Mouse (Mus musculus) MEL (cell line): Measurements from ENCODE around the gene Csrnp1. TPM values are rescaled to one million over a fixed set of nuclear protein-coding genes. Genes with fewer than 3 reads are reported as not detected.

Experiments used
- DNase-seq: peaks from one replicate; pipeline ENCODE4 v3.0.0; 2011; ENCODE audit warnings: low read depth, low spot score
- H3K27ac ChIP-seq: 2 replicates; pipeline ENCODE4 v1.5.1; 2012; ENCODE audit warnings: low read depth, mild to moderate bottlenecking, control low read depth, low read length, moderate library complexity; ENCODE audit not compliant: control insufficient read depth
- H3K27me3 ChIP-seq, 2 experiments: fragments of 150-350 bp in 1 of 2; sonication (generic) in 1 of 2; 2 replicates each; pipeline ENCODE4 v1.6.1; 2012; ENCODE audit warnings: low read length in 2 of 2, mild to moderate bottlenecking in 2 of 2, improper control_type of control experiment in 1 of 2, moderate library complexity in 1 of 2; ENCODE audit not compliant: insufficient read depth in 2 of 2, control insufficient read depth in 1 of 2
- H3K36me3 ChIP-seq, 2 experiments: 2 replicates each; pipeline ENCODE4 v1.6.1; 2012 to 2014; ENCODE audit warnings: low read length in 2 of 2, improper control_type of control experiment in 1 of 2, inconsistent platforms in 1 of 2, mild to moderate bottlenecking in 1 of 2; ENCODE audit not compliant: insufficient read depth in 2 of 2, control insufficient read depth in 1 of 2
- H3K4me1 ChIP-seq, 2 experiments: fragments of 150-350 bp in 1 of 2; sonication (generic) in 1 of 2; 2 replicates each; pipeline ENCODE4 v1.6.1; 2012; ENCODE audit warnings: low read length in 2 of 2, improper control_type of control experiment in 1 of 2, mild to moderate bottlenecking in 1 of 2; ENCODE audit not compliant: insufficient read depth in 2 of 2, control insufficient read depth in 1 of 2
- H3K4me3 ChIP-seq, 2 experiments: fragments of 150-350 bp in 1 of 2; sonication (generic) in 1 of 2; 2 replicates each; pipeline ENCODE4 v1.5.1; 2012; ENCODE audit warnings: low read depth in 2 of 2, low read length in 2 of 2, mild to moderate bottlenecking in 2 of 2, moderate library complexity in 2 of 2, control low read depth in 1 of 2, improper control_type of control experiment in 1 of 2; ENCODE audit not compliant: control insufficient read depth in 1 of 2, insufficient read depth in 1 of 2
- H3K79me2 ChIP-seq: 2 replicates; pipeline ENCODE4 v1.6.1; 2012; ENCODE audit warnings: mild to moderate bottlenecking, low read length, moderate library complexity; ENCODE audit not compliant: control insufficient read depth, poor library complexity, insufficient read depth
- H3K9ac ChIP-seq: 2 replicates; pipeline ENCODE4 v1.6.1; 2012; ENCODE audit warnings: low read depth, mild to moderate bottlenecking, control low read depth, low read length, moderate library complexity; ENCODE audit not compliant: control insufficient read depth, poor library complexity, severe bottlenecking
- H3K9me3 ChIP-seq: fragments of 150-350 bp; sonication (generic); replicated peaks from 2 replicates; pipeline ENCODE4 v1.6.1; 2012; ENCODE audit warnings: mild to moderate bottlenecking, low read length, improper control_type of control experiment, moderate library complexity; ENCODE audit not compliant: insufficient read depth
- BHLHE40 ChIP-seq: IDR thresholded peaks from 2 replicates; pipeline ENCODE4 v1.6.1; 2012; ENCODE audit warnings: low read depth, mild to moderate bottlenecking, inconsistent platforms, low read length, improper control_type of control experiment, borderline replicate concordance
- CHD1 ChIP-seq: IDR thresholded peaks from 2 replicates; pipeline ENCODE4 v1.6.1; 2012; ENCODE audit warnings: low read depth, mild to moderate bottlenecking, inconsistent platforms, low read length, improper control_type of control experiment
- CHD2 ChIP-seq: IDR thresholded peaks from 2 replicates; pipeline ENCODE4 v1.6.1; 2011; ENCODE audit warnings: low read length, improper control_type of control experiment
- CTCF ChIP-seq, 3 experiments: IDR thresholded peaks in 2 of 3; conservative IDR thresholded peaks in 1 of 3; 2 replicates each; pipeline ENCODE4 v1.5.1; 2011 to 2012; ENCODE audit warnings: low read length in 3 of 3, low read depth in 2 of 3, mild to moderate bottlenecking in 2 of 3, improper control_type of control experiment in 1 of 3, inconsistent platforms in 1 of 3, mixed read lengths in 1 of 3, moderate library complexity in 1 of 3; ENCODE audit not compliant: control insufficient read depth in 1 of 3, insufficient read depth in 1 of 3, poor library complexity in 1 of 3, severe bottlenecking in 1 of 3
- E2F4 ChIP-seq: IDR thresholded peaks from 2 replicates; pipeline ENCODE4 v1.6.1; 2011; ENCODE audit warnings: low read depth, low read length, improper control_type of control experiment, borderline replicate concordance
- EP300 ChIP-seq, 2 experiments: IDR thresholded peaks; 2 replicates each; pipeline ENCODE4 v1.6.1; 2011; ENCODE audit warnings: improper control_type of control experiment in 2 of 2, low read length in 2 of 2, low read depth in 1 of 2, mild to moderate bottlenecking in 1 of 2
- GATA1 ChIP-seq: IDR thresholded peaks from 2 replicates; pipeline ENCODE4 v1.6.1; 2011; ENCODE audit warnings: low read depth, low read length, improper control_type of control experiment
- JUND ChIP-seq: IDR thresholded peaks from 2 replicates; pipeline ENCODE4 v1.6.1; 2011; ENCODE audit warnings: low read depth, mild to moderate bottlenecking, improper control_type of control experiment, low read length
- MAX ChIP-seq: IDR thresholded peaks from 2 replicates; pipeline ENCODE4 v1.6.1; 2011; ENCODE audit warnings: low read length, improper control_type of control experiment
- NELFE ChIP-seq: IDR thresholded peaks from 2 replicates; pipeline ENCODE4 v1.6.1; 2011; ENCODE audit warnings: low read depth, low read length, improper control_type of control experiment
- POLR2A ChIP-seq, 2 experiments: IDR thresholded peaks; 2 replicates each; pipeline ENCODE4 v1.6.1; 2011 to 2012; ENCODE audit warnings: low read length in 2 of 2, mild to moderate bottlenecking in 2 of 2, control low read depth in 1 of 2, improper control_type of control experiment in 1 of 2, low read depth in 1 of 2, moderate library complexity in 1 of 2; ENCODE audit not compliant: control insufficient read depth in 1 of 2, insufficient read depth in 1 of 2, poor library complexity in 1 of 2
- POLR2AphosphoS2 ChIP-seq: IDR thresholded peaks from 2 replicates; pipeline ENCODE4 v1.6.1; 2011; ENCODE audit warnings: low read length, improper control_type of control experiment
- RAD21 ChIP-seq: IDR thresholded peaks from 2 replicates; pipeline ENCODE4 v1.6.1; 2011; ENCODE audit warnings: mild to moderate bottlenecking, low read depth, low read length, improper control_type of control experiment
- SMC3 ChIP-seq: IDR thresholded peaks from 2 replicates; pipeline ENCODE4 v1.6.1; 2011; ENCODE audit warnings: low read depth, low read length, improper control_type of control experiment
- TBP ChIP-seq: IDR thresholded peaks from 2 replicates; pipeline ENCODE4 v1.8.0; 2011; ENCODE audit warnings: low read depth, low read length, improper control_type of control experiment
- TCF12 ChIP-seq: IDR thresholded peaks from 2 replicates; pipeline ENCODE4 v1.6.1; 2014; ENCODE audit warnings: low read depth, mild to moderate bottlenecking, inconsistent platforms, low read length, improper control_type of control experiment, moderate library complexity
- USF1 ChIP-seq: IDR thresholded peaks from 2 replicates; pipeline ENCODE4 v1.6.1; 2014; ENCODE audit warnings: low read depth, mild to moderate bottlenecking, inconsistent platforms, low read length, improper control_type of control experiment, moderate library complexity
- USF2 ChIP-seq, 2 experiments: IDR thresholded peaks; 2 replicates each; pipeline ENCODE4 v1.6.1; 2011 to 2012; ENCODE audit warnings: improper control_type of control experiment in 2 of 2, low read length in 2 of 2, borderline replicate concordance in 1 of 2, inconsistent platforms in 1 of 2, low read depth in 1 of 2, mild to moderate bottlenecking in 1 of 2; ENCODE audit not compliant: insufficient read depth in 1 of 2
- ZC3H11A ChIP-seq: IDR thresholded peaks from 2 replicates; pipeline ENCODE4 v1.6.1; 2012; ENCODE audit warnings: low read depth, mild to moderate bottlenecking, inconsistent platforms, low read length, improper control_type of control experiment
- ZNF384 ChIP-seq: IDR thresholded peaks from 2 replicates; pipeline ENCODE4 v1.6.1; 2012; ENCODE audit warnings: low read depth, mild to moderate bottlenecking, inconsistent platforms, low read length, improper control_type of control experiment
- polyA plus RNA-seq, 2 experiments: library from polyadenylated mRNA; stranded (reverse) in 1 of 2; unstranded in 1 of 2; fragments of >175 nt in 1 of 2; fragments of >200 nt in 1 of 2; gene quantifications; 2 replicates each; pipeline versions ENCODE4 v1.2.1 to v1.2.4; 2012; ENCODE audit warnings: low replicate concordance in 2 of 2, low read depth in 1 of 2; ENCODE audit not compliant: insufficient read length in 2 of 2, insufficient read depth in 1 of 2, missing spikeins in 1 of 2
- total RNA-seq: library from RNA; depleted of rRNA; stranded (reverse); fragments of 300-350 nt; gene quantifications from 2 replicates; pipeline ENCODE4 v1.2.3, GENCODE M21; 2012

Gene Csrnp1
- total and polyA plus RNA-seq, 3 experiments: 3.7 to 8.1 TPM; not detected in 1

DNA sequence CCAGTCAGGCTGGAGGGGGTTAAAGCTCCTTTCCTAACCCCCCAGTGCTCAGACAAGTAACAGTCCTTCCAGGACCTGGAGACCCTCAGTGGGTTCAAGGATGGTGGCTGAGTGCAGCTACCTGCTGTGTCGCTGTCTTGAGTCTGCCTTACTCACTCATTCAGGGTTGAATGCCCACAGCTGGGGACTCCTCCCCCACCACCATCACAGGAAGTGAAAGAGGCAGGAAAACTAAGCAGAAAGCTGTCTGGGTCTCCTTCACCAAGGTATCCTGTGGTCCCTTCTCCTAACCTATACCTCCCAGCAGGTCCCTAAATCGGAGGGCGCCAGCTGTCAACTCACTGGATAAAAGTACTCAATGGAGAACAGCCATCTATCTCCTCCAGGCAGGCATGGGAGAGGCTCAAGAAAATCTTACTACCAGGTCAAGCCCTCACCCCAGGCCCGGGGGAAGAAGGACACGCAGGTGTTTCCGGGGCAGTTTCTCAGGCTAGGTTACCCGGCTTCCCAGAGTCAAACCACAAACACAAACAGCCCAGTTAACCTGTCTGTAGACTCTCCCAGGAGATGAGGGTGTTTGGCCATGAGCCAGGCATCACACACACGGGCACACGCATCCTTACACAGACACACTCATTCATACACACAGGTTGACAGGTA lies 6.2 kb downstream of the Csrnp1 start:
- Histone ChIP-seq H3K27me3 (no peaks in the 10 kb centered on the region), H3K79me2 (peaks cover 5% of the 10 kb centered on the region), H3K9ac (no peak overlapping the region), H3K27ac (no peak overlapping the region), H3K4me1 (peaks cover 9 to 18% of the 10 kb centered on the region in 2 experiments), H3K36me3 (peaks cover 6 to 16% of the 10 kb centered on the region in 2 experiments), H3K9me3 (no peaks in the 10 kb centered on the region), H3K4me3 (no peak overlapping the region)
- DNase-seq: no peak
- TF ChIP-seq BHLHE40 (no peak), SMC3 (no peak), ZC3H11A (no peak), CHD2 (no peak), EP300 (IDR thresholded peaks at IDR 0.05; ENCODE audit: low read depth in 1 of 2, low read length in 2 of 2) (no peak), CTCF (IDR thresholded peaks at IDR 0.05 in 2 of 3, conservative IDR thresholded peaks at IDR 0.05 in 1 of 3; ENCODE audit: control insufficient read depth in 1 of 3, insufficient read depth in 1 of 3, low read depth in 2 of 3, low read length in 3 of 3, poor library complexity in 1 of 3, severe bottlenecking in 1 of 3) (no peak), JUND (no peak), ZNF384 (no peak), POLR2AphosphoS2 (no peak), E2F4 (no peak), POLR2A (IDR thresholded peaks at IDR 0.05; ENCODE audit: control insufficient read depth in 1 of 2, insufficient read depth in 1 of 2, low read depth in 1 of 2, low read length in 2 of 2, poor library complexity in 1 of 2) (no peak), USF2 (IDR thresholded peaks at IDR 0.05; ENCODE audit: borderline replicate concordance in 1 of 2, insufficient read depth in 1 of 2, low read depth in 1 of 2, low read length in 2 of 2) (no peak), USF1 (no peak), TBP (no peak), GATA1 (no peak)

DNA sequence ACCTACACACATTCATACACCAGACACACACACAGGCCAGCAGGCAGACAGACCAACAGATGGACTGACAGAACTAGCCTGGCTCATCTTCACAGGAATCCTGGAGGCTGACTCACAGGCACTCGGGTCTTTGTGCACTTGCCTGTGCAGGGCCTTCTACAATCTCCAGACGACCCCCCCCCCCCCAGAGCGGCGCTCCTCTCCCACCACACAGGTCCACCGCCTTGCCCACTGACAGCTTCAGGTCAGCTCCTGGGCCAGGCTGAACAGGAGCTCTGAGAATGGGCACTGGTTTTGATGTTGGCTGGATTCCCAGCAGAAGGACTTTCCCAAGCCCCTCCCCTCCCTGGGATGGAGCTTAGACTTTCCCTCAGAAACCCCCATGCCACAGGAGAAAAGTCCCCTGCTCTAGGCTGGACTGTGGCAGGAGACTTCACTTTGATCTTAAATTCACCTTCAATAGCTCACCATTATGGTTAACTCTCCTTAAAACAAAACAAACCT lies 6.8 kb downstream of the Csrnp1 start:
- peaks cover 9 to 18% of the 10 kb centered on the region in 2 experiments for H3K4me1 ChIP-seq
- DNase-seq: no peak
- no peak overlapping the region for H3K4me3 ChIP-seq
- H3K9me3 ChIP-seq: no peaks in the 10 kb centered on the region
- no peak overlapping the region for H3K9ac ChIP-seq
- peaks cover 5% of the 10 kb centered on the region for H3K79me2 ChIP-seq
- no peaks in the 10 kb centered on the region for H3K27me3 ChIP-seq
- TF ChIP-seq NELFE: no peak
- TF ChIP-seq BHLHE40: no peak
- no peak for TF ChIP-seq MAX
- TF ChIP-seq SMC3: no peak
- TF ChIP-seq RAD21: no peak
- no peak for TF ChIP-seq TCF12
- TF ChIP-seq E2F4: no peak
- TF ChIP-seq CHD1: no peak
- no peak overlapping the region for H3K27ac ChIP-seq
- peaks cover 6 to 16% of the 10 kb centered on the region in 2 experiments for H3K36me3 ChIP-seq
